Mouse (Mus musculus): ENCODE measurements around the gene Vmn2r59.
"Not testable (repeated sequence)": the region's sequence is repeated elsewhere in the genome, so short reads cannot be mapped to it uniquely, and the experiment has no call there.

Vmn2r59 gene

GRCm38 (mm10) chr7:42058923-42059322 is at the start of gene Vmn2r59:
TSS of gene Vmn2r59 (minus strand) at chr7:42059023.
- no peak for DNase-seq (ENCODE audit: low read depth, low spot score)

GRCm38 (mm10) chr7:42107470-42107869 is 48.6 kb upstream of the Vmn2r59 start, which contains the start of gene Vmn2r60:
TSS of gene Vmn2r60 (plus strand) at chr7:42107770.
- DNase-seq (ENCODE audit: low read depth, low spot score), result no peak

GRCm38 (mm10) chr7:42107061-42107460 is 48.2 kb upstream of the Vmn2r59 start:
- DNase-seq (ENCODE audit: low read depth, low spot score), result not testable (repeated sequence)

Measured in retina, postnatal 7 days (tissue).